Mouse (Mus musculus): ENCODE data around the gene Icos. TPM values are rescaled to one million over a fixed set of nuclear protein-coding genes. Genes with fewer than 3 reads are reported as not detected.

Gene Icos
- polyA plus RNA-seq, 1 experiment: not detected

DNA sequence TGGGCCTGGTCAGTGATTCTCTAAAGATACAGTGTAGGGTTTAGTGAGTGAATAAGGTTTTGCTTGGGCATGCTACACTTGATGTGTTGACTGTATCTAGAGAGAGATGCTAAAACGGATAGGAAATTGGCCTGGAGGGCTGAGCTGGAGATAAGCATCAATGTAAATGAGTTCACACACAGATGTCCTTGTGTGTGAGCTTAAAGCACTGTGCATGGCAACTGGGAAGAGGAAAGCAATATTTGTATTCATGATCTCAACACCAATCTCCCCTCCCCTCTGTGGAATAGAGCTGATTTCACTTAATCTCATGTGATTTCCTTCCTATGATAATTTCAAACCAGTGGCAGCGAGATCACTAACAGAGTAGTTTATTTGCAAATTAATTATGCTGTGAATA lies 7.3 kb downstream of the Icos start:
- Histone ChIP-seq H3K4me1 (no peaks in the 10 kb centered on the region), H3K4me3 (replicated peaks) (no peak overlapping the region), H3K9me3 (no peaks in the 10 kb centered on the region), H3K27me3 (replicated peaks) (peaks cover 2% of the 10 kb centered on the region), H3K36me3 (replicated peaks; ENCODE audit: low read length) (no peaks in the 10 kb centered on the region)
- TF ChIP-seq FLI1 (IDR thresholded peaks at IDR 0.05; ENCODE audit: low read length) (no peak), GATA1 (IDR thresholded peaks at IDR 0.05; ENCODE audit: borderline replicate concordance, low read length) (no peak)

DNA sequence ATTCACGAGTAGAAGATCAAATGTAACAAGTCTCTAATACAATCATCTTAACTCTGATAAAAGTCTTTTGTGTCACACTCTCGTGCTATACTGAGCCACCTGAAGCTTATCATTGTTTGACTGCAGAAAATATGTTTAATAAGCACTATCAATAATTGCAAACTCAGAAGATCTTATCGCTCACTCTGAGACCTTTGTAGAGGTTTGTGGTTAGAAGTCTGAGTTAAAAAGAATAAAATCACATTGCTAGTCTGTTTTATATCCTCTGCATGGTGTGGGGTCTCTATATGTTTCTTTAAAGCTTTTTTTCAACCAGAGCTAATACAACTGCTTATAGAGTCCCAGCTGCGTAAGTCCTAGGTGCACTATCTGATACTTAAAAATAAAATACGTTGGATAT lies 8.4 kb downstream of the Icos start:
- no peak for TF ChIP-seq GATA1 (IDR thresholded peaks at IDR 0.05; ENCODE audit: borderline replicate concordance, low read length)
- no peak for TF ChIP-seq FLI1 (IDR thresholded peaks at IDR 0.05; ENCODE audit: low read length)
- Histone ChIP-seq H3K36me3 (replicated peaks; ENCODE audit: low read length) (no peaks in the 10 kb centered on the region), H3K27me3 (replicated peaks) (peaks cover 2% of the 10 kb centered on the region), H3K4me1 (no peaks in the 10 kb centered on the region), H3K4me3 (replicated peaks) (no peak overlapping the region), H3K9me3 (no peaks in the 10 kb centered on the region)

DNA sequence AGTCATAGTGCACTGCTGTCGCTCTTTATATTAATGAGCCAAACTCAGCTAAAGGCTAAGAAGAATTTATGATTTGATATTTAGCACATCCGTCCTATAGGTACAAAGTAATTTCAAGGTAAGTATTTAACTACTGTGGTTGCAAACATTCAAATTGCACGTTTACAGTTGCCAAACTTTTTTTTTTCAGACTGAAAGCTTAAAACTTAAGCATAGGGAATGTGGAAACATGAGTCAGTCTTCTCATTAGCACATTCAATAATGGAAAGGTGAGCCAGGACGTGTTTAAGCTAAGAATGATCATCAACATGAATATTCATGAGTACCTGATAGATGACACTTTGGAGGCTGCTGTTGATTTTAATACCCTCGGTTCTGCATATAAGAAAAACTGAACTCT lies 11.4 kb downstream of the Icos start:
- TF ChIP-seq GATA1 (IDR thresholded peaks at IDR 0.05; ENCODE audit: borderline replicate concordance, low read length): no peak
- TF ChIP-seq FLI1 (IDR thresholded peaks at IDR 0.05; ENCODE audit: low read length): no peak
- no peaks in the 10 kb centered on the region for H3K36me3 ChIP-seq (replicated peaks; ENCODE audit: low read length)
- H3K27me3 ChIP-seq (replicated peaks): peaks cover 2% of the 10 kb centered on the region
- H3K9me3 ChIP-seq: no peaks in the 10 kb centered on the region
- H3K4me3 ChIP-seq (replicated peaks): no peak overlapping the region
- no peaks in the 10 kb centered on the region for H3K4me1 ChIP-seq

- no peaks in the 10 kb centered on the region for H3K4me1 ChIP-seq
- H3K9me3 ChIP-seq: no peaks in the 10 kb centered on the region
- no peaks in the 10 kb centered on the region for H3K36me3 ChIP-seq (replicated peaks; ENCODE audit: low read length)
- H3K4me3 ChIP-seq (replicated peaks): no peak overlapping the region
- TF ChIP-seq FLI1 (IDR thresholded peaks at IDR 0.05; ENCODE audit: low read length): no peak
- TF ChIP-seq GATA1 (IDR thresholded peaks at IDR 0.05; ENCODE audit: borderline replicate concordance, low read length): no peak
- peaks cover 2% of the 10 kb centered on the region for H3K27me3 ChIP-seq (replicated peaks)
Observed at GRCm38 (mm10) chr1:60990305-60990704, 12.6 kb downstream of the Icos start.

GRCm38 (mm10) chr1:60998008-60998557 lies 20.4 kb downstream of the Icos start:
- Histone ChIP-seq H3K4me3 (replicated peaks) (no peak overlapping the region), H3K36me3 (replicated peaks; ENCODE audit: low read length) (no peaks in the 10 kb centered on the region), H3K4me1 (no peaks in the 10 kb centered on the region), H3K27me3 (replicated peaks) (peaks cover 3% of the 10 kb centered on the region), H3K9me3 (no peaks in the 10 kb centered on the region)
- TF ChIP-seq FLI1 (IDR thresholded peaks at IDR 0.05; ENCODE audit: low read length) (no peak), GATA1 (IDR thresholded peaks at IDR 0.05; ENCODE audit: borderline replicate concordance, low read length) (no peak)

- H3K4me1 ChIP-seq: no peaks in the 10 kb centered on the region
- no peaks in the 10 kb centered on the region for H3K36me3 ChIP-seq (replicated peaks; ENCODE audit: low read length)
- H3K9me3 ChIP-seq: no peaks in the 10 kb centered on the region
- TF ChIP-seq GATA1 (IDR thresholded peaks at IDR 0.05; ENCODE audit: borderline replicate concordance, low read length) (no peak), FLI1 (IDR thresholded peaks at IDR 0.05; ENCODE audit: low read length) (no peak)
- H3K27me3 ChIP-seq (replicated peaks): peaks cover 3% of the 10 kb centered on the region
- H3K4me3 ChIP-seq (replicated peaks): no peak overlapping the region
Observed at GRCm38 (mm10) chr1:60998689-60999088, 21.0 kb downstream of the Icos start.

- Histone ChIP-seq H3K9me3 (no peaks in the 10 kb centered on the region), H3K4me3 (replicated peaks) (no peak overlapping the region), H3K36me3 (replicated peaks; ENCODE audit: low read length) (no peaks in the 10 kb centered on the region), H3K4me1 (no peaks in the 10 kb centered on the region), H3K27me3 (replicated peaks) (peaks cover 3% of the 10 kb centered on the region)
- TF ChIP-seq FLI1 (IDR thresholded peaks at IDR 0.05; ENCODE audit: low read length) (no peak), GATA1 (IDR thresholded peaks at IDR 0.05; ENCODE audit: borderline replicate concordance, low read length) (no peak)
Observed at GRCm38 (mm10) chr1:61001786-61002354, 24.1 kb downstream of the Icos start.

DNA sequence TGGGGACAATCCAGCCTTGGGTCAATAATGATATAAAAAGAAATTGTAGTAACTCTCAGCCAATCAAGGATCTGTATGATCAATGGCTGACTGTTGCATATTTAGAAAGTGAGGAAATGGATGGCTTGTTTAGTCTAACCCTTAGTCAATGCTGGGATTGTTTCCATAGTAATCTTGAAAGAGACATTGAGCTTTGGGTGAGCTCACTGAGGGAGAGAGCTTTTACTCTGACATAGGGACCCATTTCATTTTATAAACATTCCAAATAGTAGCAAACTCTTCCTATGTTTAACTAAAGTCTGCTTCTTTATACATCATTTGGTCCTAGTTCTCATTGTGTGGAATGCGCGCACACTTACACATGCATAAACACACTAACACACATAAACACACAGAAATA lies 28.5 kb downstream of the Icos start:
- Histone ChIP-seq H3K36me3 (replicated peaks; ENCODE audit: low read length) (no peaks in the 10 kb centered on the region), H3K4me3 (replicated peaks) (no peak overlapping the region), H3K9me3 (no peaks in the 10 kb centered on the region), H3K27me3 (replicated peaks) (peaks cover 3% of the 10 kb centered on the region), H3K4me1 (no peaks in the 10 kb centered on the region)
- TF ChIP-seq GATA1 (IDR thresholded peaks at IDR 0.05; ENCODE audit: borderline replicate concordance, low read length) (no peak), FLI1 (IDR thresholded peaks at IDR 0.05; ENCODE audit: low read length) (no peak)

DNA sequence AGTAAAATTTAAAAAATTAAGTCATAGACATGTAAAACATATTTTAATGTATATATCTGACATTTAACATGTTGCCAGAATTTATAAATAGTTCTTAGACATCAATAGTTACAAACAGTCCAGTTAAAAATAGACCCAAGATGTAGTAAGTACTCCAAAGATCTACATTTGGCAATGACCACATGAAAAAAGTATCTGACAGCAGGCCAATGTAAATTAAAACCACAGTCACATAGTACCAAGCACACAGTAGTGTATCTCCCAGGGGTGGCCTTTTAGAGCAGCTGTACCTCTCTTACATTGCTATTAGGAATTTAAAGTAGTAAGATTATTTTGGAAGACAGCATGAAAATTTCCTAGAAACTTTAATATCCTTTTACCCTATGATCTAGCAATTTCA lies 29.8 kb downstream of the Icos start:
- no peaks in the 10 kb centered on the region for H3K36me3 ChIP-seq (replicated peaks; ENCODE audit: low read length)
- TF ChIP-seq FLI1 (IDR thresholded peaks at IDR 0.05; ENCODE audit: low read length) (no peak), GATA1 (IDR thresholded peaks at IDR 0.05; ENCODE audit: borderline replicate concordance, low read length) (no peak)
- peaks cover 3% of the 10 kb centered on the region for H3K27me3 ChIP-seq (replicated peaks)
- H3K4me3 ChIP-seq (replicated peaks): no peak overlapping the region
- H3K9me3 ChIP-seq: no peaks in the 10 kb centered on the region
- H3K4me1 ChIP-seq: no peaks in the 10 kb centered on the region

- Histone ChIP-seq H3K4me1 (no peaks in the 10 kb centered on the region), H3K27me3 (replicated peaks) (no peaks in the 10 kb centered on the region), H3K9me3 (no peaks in the 10 kb centered on the region), H3K36me3 (replicated peaks; ENCODE audit: low read length) (no peaks in the 10 kb centered on the region), H3K4me3 (replicated peaks) (no peak overlapping the region)
- TF ChIP-seq FLI1 (IDR thresholded peaks at IDR 0.05; ENCODE audit: low read length): no peak
- TF ChIP-seq GATA1 (IDR thresholded peaks at IDR 0.05; ENCODE audit: borderline replicate concordance, low read length): no peak
Observed at GRCm38 (mm10) chr1:61016578-61017118, 38.9 kb downstream of the Icos start.
